Mouse (Mus musculus): ENCODE measurements around the gene Ecm1.

GRCm38 (mm10) chr3:95686492-95687167 lies 52.7 kb downstream of the Ecm1 start:
- no peak for TF ChIP-seq POLR2A (IDR thresholded peaks at IDR 0.05; ENCODE audit: borderline replicate concordance, control insufficient read depth, low read depth, low read length)
- TF ChIP-seq CTCF (IDR thresholded peaks at IDR 0.05; ENCODE audit: control insufficient read depth, insufficient read depth, low read length) = no peak

Data from bone marrow, adult 2 months (tissue).